Mouse (Mus musculus): Measurements from ENCODE around the gene Actr10.

DNA sequence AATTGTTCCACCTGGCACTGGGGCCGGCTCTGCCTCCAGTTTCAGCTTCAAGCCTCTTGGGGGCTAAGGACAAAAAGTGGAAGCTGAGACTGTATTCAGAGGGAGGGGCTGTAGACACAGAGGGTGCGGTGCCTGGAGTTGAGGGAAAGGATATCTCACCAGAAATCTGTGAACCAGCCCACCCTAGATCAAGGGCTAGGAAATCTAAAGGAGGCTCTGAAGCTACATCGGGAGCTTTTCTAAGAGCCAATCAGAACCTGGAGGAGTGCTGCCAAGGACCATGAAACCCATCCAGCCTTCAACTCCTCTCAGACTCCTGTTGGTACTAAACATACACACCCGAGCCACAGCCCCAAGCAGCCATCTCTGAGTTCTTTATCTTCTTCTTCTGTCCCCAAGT is 29.6 kb upstream of the Actr10 start:
- no peak for TF ChIP-seq GATA1 (IDR thresholded peaks at IDR 0.05; ENCODE audit: borderline replicate concordance, low read length)
- no peak for TF ChIP-seq FLI1 (IDR thresholded peaks at IDR 0.05; ENCODE audit: low read length)
